Mouse (Mus musculus) lung, postnatal 0 days (tissue): Measurements from ENCODE around the gene Ldb3.

Source experiments
- CTCF ChIP-seq: IDR thresholded peaks from 2 replicates; pipeline ENCODE4 v1.5.1; 2016; ENCODE audit warnings: antibody characterized with exemption, mild to moderate bottlenecking
- EP300 ChIP-seq: IDR thresholded peaks from 2 replicates; pipeline ENCODE4 v1.6.1; 2016; ENCODE audit warnings: antibody characterized with exemption, mild to moderate bottlenecking, control low read depth

DNA sequence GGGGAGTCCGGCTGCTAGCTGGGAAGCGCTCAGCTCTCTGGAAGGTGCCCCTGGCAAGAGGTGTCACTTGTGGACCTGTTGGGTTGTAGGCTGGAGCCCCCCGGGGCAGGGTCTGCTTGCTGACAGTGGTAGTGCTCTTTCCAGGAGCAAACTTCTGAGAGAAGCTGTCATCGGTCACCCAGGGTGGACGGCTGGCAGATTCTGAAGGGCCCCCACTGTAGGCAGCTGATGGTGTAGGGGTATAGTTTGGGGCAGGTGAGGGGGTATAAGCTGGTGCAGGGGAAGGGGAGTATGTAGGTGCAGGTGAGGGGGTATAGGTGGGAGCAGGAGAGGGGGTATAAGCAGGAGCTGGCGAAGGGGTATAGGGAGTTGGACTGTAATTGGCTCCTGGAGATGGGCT lies 44.5 kb downstream of the Ldb3 start:
- no peak for TF ChIP-seq CTCF
- no peak for TF ChIP-seq EP300
